Mouse (Mus musculus): ENCODE results near the gene Frmd8. TPM values are rescaled to one million over a fixed set of nuclear protein-coding genes. Genes with fewer than 3 reads are reported as not detected.

Gene Frmd8
- total and polyA plus RNA-seq, 3 experiments, result 22.8 to 34.4 TPM; not detected in 1

DNA sequence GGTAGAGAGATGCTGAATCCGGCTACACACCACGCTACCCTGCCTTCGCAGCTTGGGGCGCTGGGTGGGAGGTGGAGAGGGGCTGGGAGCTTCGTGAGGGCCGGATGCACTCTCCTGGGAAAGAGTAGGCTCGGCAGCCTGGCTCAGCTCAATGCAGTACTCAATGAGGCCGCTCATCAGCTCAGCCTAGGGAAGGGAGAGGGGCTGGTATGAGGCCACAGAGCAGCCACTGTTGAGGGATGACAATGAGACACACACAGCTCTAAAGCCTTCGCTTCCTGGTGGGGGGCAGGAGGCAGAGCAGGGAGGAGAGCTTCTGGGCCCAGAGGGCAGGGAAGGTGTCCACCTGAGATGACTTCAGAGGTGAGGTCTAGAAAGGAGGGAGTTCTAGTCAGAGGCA lies 18.5 kb downstream of the Frmd8 start:
- Histone ChIP-seq H3K9me3 (replicated peaks; ENCODE audit: insufficient read depth, low read length) (no peaks in the 10 kb centered on the region), H3K27ac (ENCODE audit: control insufficient read depth, low read depth, low read length) (no peak overlapping the region), H3K9ac (ENCODE audit: control insufficient read depth, low read depth, low read length, poor library complexity, severe bottlenecking) (no peak overlapping the region), H3K79me2 (ENCODE audit: control insufficient read depth, insufficient read depth, low read length, poor library complexity) (no peaks in the 10 kb centered on the region), H3K4me1 (ENCODE audit: control insufficient read depth in 1 of 2, insufficient read depth in 2 of 2, low read length in 2 of 2) (peaks cover 0 to 4% of the 10 kb centered on the region in 2 experiments; a peak in 2 of 4 replicates), H3K4me3 (ENCODE audit: control insufficient read depth in 1 of 2, insufficient read depth in 1 of 2, low read depth in 2 of 2, low read length in 2 of 2) (no peak overlapping the region), H3K27me3 (ENCODE audit: control insufficient read depth in 1 of 2, insufficient read depth in 2 of 2, low read length in 2 of 2) (no peaks in the 10 kb centered on the region), H3K36me3 (ENCODE audit: control insufficient read depth in 1 of 2, insufficient read depth in 2 of 2, low read length in 2 of 2) (peaks cover 3 to 5% of the 10 kb centered on the region in 2 experiments)
- no peak for DNase-seq (ENCODE audit: low read depth, low spot score)
- no peak for TF ChIP-seq ZMIZ1 (IDR thresholded peaks at IDR 0.05; ENCODE audit: low read depth, low read length)
- TF ChIP-seq KAT2A (conservative IDR thresholded peaks at IDR 0.05; ENCODE audit: low read depth, low read length), result no peak
- TF ChIP-seq ZKSCAN1 (IDR thresholded peaks at IDR 0.05; ENCODE audit: low read depth, low read length), result no peak
- TF ChIP-seq ZC3H11A (IDR thresholded peaks at IDR 0.05; ENCODE audit: low read depth, low read length), result no peak
- TF ChIP-seq USF1 (IDR thresholded peaks at IDR 0.05; ENCODE audit: low read depth, low read length), result no peak
- no peak for TF ChIP-seq MAFK (IDR thresholded peaks at IDR 0.05; ENCODE audit: borderline replicate concordance, low read depth, low read length)
- no peak for TF ChIP-seq NRF1 (IDR thresholded peaks at IDR 0.05; ENCODE audit: insufficient read depth, low read depth, low read length, poor library complexity, severe bottlenecking)
- TF ChIP-seq CHD2 (IDR thresholded peaks at IDR 0.05; ENCODE audit: low read length), result no peak
- no peak for TF ChIP-seq NELFE (IDR thresholded peaks at IDR 0.05; ENCODE audit: low read depth, low read length)
- no peak for TF ChIP-seq MXI1 (IDR thresholded peaks at IDR 0.05; ENCODE audit: low read depth, low read length)

DNA sequence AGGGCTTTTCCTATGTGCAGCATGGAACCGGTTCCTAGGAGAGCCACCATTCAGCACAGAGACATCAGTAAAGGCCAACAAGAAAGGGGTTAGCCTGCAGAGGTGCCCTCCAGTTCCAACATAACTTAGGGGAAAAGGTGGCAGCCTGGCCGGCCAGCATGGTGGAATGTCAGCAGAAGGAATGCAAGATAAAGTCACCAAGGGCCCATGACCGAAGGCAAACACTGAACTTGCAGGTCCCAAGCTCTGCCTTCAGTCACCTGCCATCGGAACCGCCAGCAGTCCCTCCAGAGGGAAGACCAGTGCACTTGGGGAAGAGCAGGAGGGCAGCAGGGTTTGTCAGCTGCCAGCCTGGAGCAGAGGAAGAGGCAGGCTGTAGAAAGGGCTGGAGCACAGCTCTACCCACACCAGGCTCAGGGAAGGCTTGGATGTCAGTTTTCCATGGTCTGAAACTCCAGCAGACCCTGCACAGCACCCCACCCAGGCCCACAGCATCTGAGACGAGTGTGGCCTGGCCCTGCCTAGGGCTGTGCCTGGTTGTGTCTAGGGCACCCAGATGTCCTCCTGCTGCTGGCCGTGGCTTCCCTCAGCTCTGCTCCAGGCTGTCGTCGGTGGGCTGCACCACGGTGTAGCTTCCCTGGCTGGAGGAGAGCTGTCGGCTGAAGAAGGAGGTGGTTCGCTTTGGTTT lies 22.9 kb downstream of the Frmd8 start:
- no peaks in the 10 kb centered on the region; the same call in 1 of the 2 replicates for H3K79me2 ChIP-seq (ENCODE audit: control insufficient read depth, insufficient read depth, low read length, poor library complexity)
- no peak overlapping the region for H3K4me3 ChIP-seq (ENCODE audit: control insufficient read depth in 1 of 2, insufficient read depth in 1 of 2, low read depth in 2 of 2, low read length in 2 of 2)
- no peaks in the 10 kb centered on the region for H3K27me3 ChIP-seq (ENCODE audit: control insufficient read depth in 1 of 2, insufficient read depth in 2 of 2, low read length in 2 of 2)
- TF ChIP-seq CHD1 (IDR thresholded peaks at IDR 0.05; ENCODE audit: low read depth, low read length) (no peak), ZNF384 (IDR thresholded peaks at IDR 0.05; ENCODE audit: low read depth, low read length) (no peak), KAT2A (conservative IDR thresholded peaks at IDR 0.05; ENCODE audit: low read depth, low read length) (no peak), MAFK (IDR thresholded peaks at IDR 0.05; ENCODE audit: borderline replicate concordance, low read depth, low read length) (no peak), TBP (IDR thresholded peaks at IDR 0.05; ENCODE audit: low read depth, low read length) (no peak), NELFE (IDR thresholded peaks at IDR 0.05; ENCODE audit: low read depth, low read length) (no peak), TCF12 (IDR thresholded peaks at IDR 0.05; ENCODE audit: low read depth, low read length) (no peak)
- H3K9me3 ChIP-seq (replicated peaks; ENCODE audit: insufficient read depth, low read length), result no peaks in the 10 kb centered on the region
- H3K9ac ChIP-seq (ENCODE audit: control insufficient read depth, low read depth, low read length, poor library complexity, severe bottlenecking), result no peak overlapping the region
- peaks cover 12 to 36% of the 10 kb centered on the region in 2 experiments for H3K4me1 ChIP-seq (ENCODE audit: control insufficient read depth in 1 of 2, insufficient read depth in 2 of 2, low read length in 2 of 2)
- H3K36me3 ChIP-seq (ENCODE audit: control insufficient read depth in 1 of 2, insufficient read depth in 2 of 2, low read length in 2 of 2), result peaks cover 2 to 27% of the 10 kb centered on the region in 2 experiments; a peak in 3 of 4 replicates
- DNase-seq (ENCODE audit: low read depth, low spot score), result no peak
- H3K27ac ChIP-seq (ENCODE audit: control insufficient read depth, low read depth, low read length), result no peak overlapping the region
